Mouse (Mus musculus) mouse embryonic stem cell (cell line): ENCODE results near the gene Zdhhc4.

Experiments used
- in situ Hi-C, 2 experiments: fragments of 300-500 bp; cut with MboI; formaldehyde crosslinking; loops; 1 replicate in 1 of 2; 3 replicates in 1 of 2; pipeline ENCODE4 v1.14.3; 2019 to 2020; ENCODE audit warnings: low sequenced_read_pairs in 2 of 2, low pct_unique_long_range_greater_than_20kb in 1 of 2, mixed read lengths in 1 of 2; ENCODE audit not compliant: unreplicated experiment in 1 of 2

The Zdhhc4 gene

GRCm38 (mm10) chr5:143293404-143293803 is 35.7 kb downstream of the Zdhhc4 start, which contains the start of gene Zfp853:
TSS of gene Zfp853 (minus strand) at chr5:143293623.
- in situ Hi-C loops, result loop anchor here (10.0 to 25.0 kb wide), 3 partner anchors 106 to 356 kb away; partner anchors contain the start of genes Rbak (in 1 of the 2) and Spdye4b (in 1 of the 2)

DNA sequence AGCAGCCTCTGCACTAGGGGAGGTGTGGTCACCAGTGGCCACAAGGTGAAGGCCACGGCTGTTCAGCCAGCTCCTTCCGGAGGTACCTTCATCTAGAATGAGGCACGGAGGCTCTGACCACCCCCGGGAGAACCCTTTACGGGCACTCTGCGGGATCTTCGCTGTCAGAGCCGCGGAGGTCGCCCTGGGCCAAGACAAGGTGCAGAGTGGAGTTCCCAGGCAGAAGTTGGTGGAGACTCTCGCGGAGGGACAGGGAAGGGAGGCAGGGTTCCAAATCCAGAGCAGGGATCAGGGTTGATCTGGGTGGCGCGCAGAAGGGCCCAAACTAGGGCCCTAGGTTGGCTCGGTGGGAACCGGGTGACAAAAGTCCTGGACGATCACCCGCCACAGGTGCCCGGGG is 36.2 kb downstream of the Zdhhc4 start:
- in situ Hi-C loops, result loop anchor here (10.0 to 25.0 kb wide), 3 partner anchors 106 to 356 kb away; partner anchors contain the start of genes Rbak (in 1 of the 2) and Spdye4b (in 1 of the 2)

- in situ Hi-C loops, result loop anchor here in 1 of 2 experiments (25.0 kb wide), 2 partner anchors 102 to 352 kb away; partner anchors contain the start of genes Rbak and Spdye4b
Measured at GRCm38 (mm10) chr5:143289299-143289698, 39.8 kb downstream of the Zdhhc4 start.

- in situ Hi-C loops, result loop anchor here in 1 of 2 experiments (25.0 kb wide), 2 partner anchors 101 to 351 kb away; partner anchors contain the start of genes Rbak and Spdye4b
Measured at GRCm38 (mm10) chr5:143288378-143288911, 40.6 kb downstream of the Zdhhc4 start.

- in situ Hi-C loops, result loop anchor here in 1 of 2 experiments (25.0 kb wide), 2 partner anchors 101 to 351 kb away; partner anchors contain the start of genes Rbak and Spdye4b
Measured at GRCm38 (mm10) chr5:143287774-143288328, 41.2 kb downstream of the Zdhhc4 start.

GRCm38 (mm10) chr5:143284762-143285161 is 44.3 kb downstream of the Zdhhc4 start:
- in situ Hi-C loops, result loop anchor here in 1 of 2 experiments (25.0 kb wide), 2 partner anchors 97 to 347 kb away; partner anchors contain the start of genes Rbak and Spdye4b

DNA sequence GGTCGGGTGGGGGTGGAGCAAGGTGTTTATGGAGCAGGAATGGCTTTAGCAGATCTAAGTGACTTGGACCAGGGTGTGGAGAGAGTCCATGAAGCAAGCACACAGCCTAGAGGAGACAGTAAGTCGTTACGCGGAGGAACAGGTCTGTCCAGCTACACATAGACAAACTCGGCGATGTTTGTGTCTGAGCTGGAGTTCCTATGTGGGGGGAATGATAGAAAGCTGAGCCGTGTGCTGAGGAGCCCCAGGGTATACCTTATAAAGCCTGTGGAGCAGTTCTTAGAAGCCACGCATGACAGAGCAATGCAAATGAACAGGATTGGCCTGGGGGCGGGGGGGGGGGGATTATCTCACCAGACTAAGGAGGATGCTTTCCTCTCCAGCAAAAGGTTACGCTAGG is 49.8 kb downstream of the Zdhhc4 start:
- in situ Hi-C loops, result loop anchor here in 1 of 2 experiments (25.0 kb wide), 2 partner anchors 92 to 342 kb away; partner anchors contain the start of genes Rbak and Spdye4b

DNA sequence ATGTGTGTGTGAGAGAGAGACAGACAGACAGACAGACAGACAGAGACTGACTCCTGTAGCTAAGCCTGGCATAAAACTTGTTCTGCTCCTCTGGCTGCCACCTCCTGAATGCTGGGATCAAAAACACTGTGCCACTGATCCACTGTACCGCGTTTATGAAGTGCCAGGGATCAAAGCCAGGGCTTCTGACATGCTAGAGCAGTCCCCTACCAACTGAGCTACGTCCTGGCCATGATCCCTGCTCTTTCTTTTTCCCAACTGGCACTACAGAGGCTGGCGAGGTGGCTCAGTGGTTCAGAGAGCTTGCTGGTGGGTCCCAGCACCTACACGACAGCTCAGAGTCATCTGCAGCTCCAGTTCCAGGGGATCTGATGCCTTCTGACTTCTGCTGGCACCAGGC is 53.3 kb downstream of the Zdhhc4 start:
- in situ Hi-C loops, result loop anchor here in 1 of 2 experiments (25.0 kb wide), 2 partner anchors 88 to 338 kb away; partner anchors contain the start of genes Rbak and Spdye4b

DNA sequence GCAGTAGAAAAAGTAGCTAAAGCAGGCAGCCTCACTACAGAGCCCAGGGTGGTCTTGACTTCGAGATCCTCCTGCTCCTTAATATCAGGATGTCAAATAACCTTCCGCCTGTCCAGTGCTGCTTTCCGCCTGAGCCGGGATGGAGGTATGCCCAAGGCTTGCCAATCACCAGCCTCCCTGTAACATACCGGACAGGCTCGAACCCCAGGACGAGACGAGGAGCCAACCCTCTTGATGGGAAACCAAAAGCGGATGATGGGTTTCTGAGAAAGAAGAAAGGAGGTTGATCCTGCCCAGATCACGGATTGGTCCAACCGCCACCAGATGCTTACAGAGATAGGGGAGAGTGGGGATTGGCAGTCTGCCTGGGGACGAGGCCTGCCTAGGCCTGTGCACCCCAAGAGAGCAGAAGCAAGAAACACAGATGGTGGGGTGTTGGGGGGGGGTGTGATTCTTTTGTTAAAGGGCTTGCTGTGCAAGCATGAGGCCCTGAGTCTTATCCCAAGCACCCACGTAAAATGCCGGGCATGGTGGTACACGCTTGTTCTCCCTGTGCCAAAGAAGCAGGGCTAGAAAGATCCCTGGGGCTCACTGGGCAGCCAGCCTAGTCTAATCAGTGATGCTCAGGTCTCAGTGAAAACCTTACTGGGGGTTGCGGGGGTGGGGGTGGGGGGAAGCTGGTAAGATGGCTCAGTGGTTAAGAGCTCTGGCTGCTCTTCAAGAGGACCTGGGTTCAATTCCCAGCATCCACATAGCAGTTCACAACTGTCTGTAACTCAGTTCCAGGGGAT is 56.3 kb downstream of the Zdhhc4 start:
- in situ Hi-C loops, result no loop called here

DNA sequence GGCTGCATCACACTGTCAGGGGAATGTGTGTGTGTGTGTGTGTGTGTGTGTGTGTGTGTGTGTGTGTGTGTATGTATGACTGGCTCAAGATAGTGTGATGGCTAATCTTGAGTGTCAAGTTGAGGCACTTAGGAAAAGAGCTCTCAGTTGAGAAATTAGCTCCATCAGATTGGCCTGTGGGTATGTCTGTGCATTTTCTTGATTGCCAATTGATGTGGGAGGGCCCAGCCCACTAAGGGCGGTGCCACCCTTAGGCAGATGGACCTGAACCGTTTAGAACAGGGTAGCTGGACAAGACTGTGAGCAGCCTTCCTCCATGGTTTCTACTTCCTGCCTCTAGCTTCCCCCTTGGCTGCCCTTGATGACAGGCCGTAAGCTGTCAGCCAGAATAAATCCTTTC is 56.9 kb downstream of the Zdhhc4 start:
- in situ Hi-C loops, result no loop called here

- in situ Hi-C loops, result no loop called here
Measured at GRCm38 (mm10) chr5:143271642-143272041, 57.4 kb downstream of the Zdhhc4 start.

DNA sequence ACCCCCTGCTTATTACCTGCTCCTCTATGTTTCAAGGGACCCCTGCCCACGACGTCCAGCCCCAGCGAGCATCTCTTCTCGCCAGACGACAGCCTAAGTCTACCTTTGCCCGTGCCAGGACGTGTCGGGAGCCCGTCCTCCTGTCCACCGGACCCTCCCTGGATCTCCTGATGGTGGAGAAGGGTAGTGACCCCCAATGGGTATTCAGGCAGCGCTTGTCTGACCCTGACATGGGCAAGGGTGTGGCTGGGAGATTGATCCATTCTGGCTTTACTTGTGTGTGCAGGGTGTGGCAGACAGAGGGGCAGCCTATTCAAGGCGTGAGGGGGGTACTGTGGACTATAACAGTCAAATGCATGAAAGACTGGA is 58.9 kb downstream of the Zdhhc4 start:
- in situ Hi-C loops, result no loop called here

GRCm38 (mm10) chr5:143269363-143270150 is 59.5 kb downstream of the Zdhhc4 start, which contains the start of gene Zfp316:
TSS of gene Zfp316 (minus strand) at chr5:143270022.
- in situ Hi-C loops, result no loop called here

DNA sequence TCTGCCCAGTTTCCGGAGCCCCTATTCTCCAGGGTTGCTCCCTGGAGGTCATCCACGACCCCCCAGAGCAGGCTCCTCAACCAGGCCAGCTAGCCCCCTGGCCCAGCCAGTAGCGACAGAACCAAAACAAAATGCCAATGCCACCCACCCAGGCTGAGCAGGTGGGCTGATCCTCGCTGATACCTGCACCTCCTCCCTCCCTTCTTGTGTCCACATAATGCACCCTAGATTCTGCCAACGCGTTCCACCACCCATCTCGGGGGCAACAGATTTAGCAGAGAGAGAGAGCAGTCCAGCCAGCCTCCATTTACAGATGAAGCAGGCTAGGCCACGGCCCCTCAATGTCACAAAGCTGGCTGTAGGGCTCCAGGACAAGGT is 60.1 kb downstream of the Zdhhc4 start:
- in situ Hi-C loops, result no loop called here

DNA sequence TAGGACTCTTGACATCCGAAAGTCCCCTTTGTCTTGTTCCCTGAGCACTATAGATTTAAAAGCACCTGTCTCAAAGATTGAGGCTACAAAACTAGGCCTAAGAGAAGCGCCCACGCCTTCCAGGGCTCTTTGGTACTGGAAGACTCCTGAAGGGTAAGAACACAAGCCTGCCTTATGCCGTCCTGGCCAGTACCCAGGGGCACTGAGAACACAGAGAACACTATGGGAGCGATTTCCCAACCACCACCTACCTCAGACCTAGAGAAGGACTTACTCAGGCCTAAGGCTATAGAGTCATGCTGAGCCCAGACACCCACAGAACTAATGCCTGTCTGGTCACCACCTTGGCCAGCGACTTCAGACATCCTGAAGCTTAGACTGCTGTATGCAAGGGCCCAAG is 62.3 kb downstream of the Zdhhc4 start:
- in situ Hi-C loops, result no loop called here
